8 mouse cellular contexts compared by ENCODE assay signal in genomic region chr11:114472501-114473260, GRCm38 (mm10).
DNase-seq lines count a peak whose midpoint lies in the region; ATAC-seq lines count a peak whose summit lies in the region.

No protein-coding gene starts in this region.

- WGBS in limb, embryonic 13.5 days, result 16% methylated on average over 22 of the region's 22 CpGs
- 22% methylated on average over 22 of the region's 22 CpGs for WGBS in stomach, embryonic 15.5 days

- H3K9ac ChIP-seq in limb, embryonic 13.5 days, result no peak overlapping the region
- no peak overlapping the region for H3K9ac ChIP-seq in stomach, embryonic 15.5 days

- H3K27me3 ChIP-seq in limb, embryonic 13.5 days, result peaks cover 22% of the 10 kb centered on the region
- H3K27me3 ChIP-seq in stomach, embryonic 15.5 days (replicated peaks), result no peaks in the 10 kb centered on the region; the same call in 1 of the 2 replicates

- H3K4me1 ChIP-seq in limb, embryonic 13.5 days, result peaks cover 36% of the 10 kb centered on the region
- peaks cover 17% of the 10 kb centered on the region; the same call in 1 of the 2 replicates for H3K4me1 ChIP-seq in stomach, embryonic 15.5 days

- H3K9me3 ChIP-seq in limb, embryonic 13.5 days, result no peaks in the 10 kb centered on the region
- no peaks in the 10 kb centered on the region for H3K9me3 ChIP-seq in stomach, embryonic 15.5 days

- DNase-seq in adrenal gland, postnatal 14 days, result peak; percentile 11
- DNase-seq in adrenal gland, postnatal 10 days, result no peak
- peak; percentile 29 for DNase-seq in right cerebral cortex, adult 18-20 months
- no peak for DNase-seq in right cerebral cortex, postnatal 25 days
- DNase-seq in gastrocnemius, postnatal 14 days, result no peak
- DNase-seq in urinary bladder, postnatal 36 days (ENCODE audit: low spot score in 2 of 2), result no peak

- no peak overlapping the region for H3K4me3 ChIP-seq in limb, embryonic 13.5 days
- H3K4me3 ChIP-seq in stomach, embryonic 15.5 days (replicated peaks), result no peak overlapping the region

- ATAC-seq in limb, embryonic 13.5 days (ENCODE audit: low FRiP score, low read depth), result no peak
- ATAC-seq in stomach, embryonic 15.5 days (ENCODE audit: insufficient read depth, low FRiP score, low read depth), result no peak

- peak overlapping the region; percentile 23; the same call in 1 of the 2 replicates for H3K4me2 ChIP-seq in limb, embryonic 13.5 days (replicated peaks)
- H3K4me2 ChIP-seq in stomach, embryonic 15.5 days, result peak overlapping the region; percentile 11; the same call in 1 of the 2 replicates

- no peaks in the 10 kb centered on the region for H3K36me3 ChIP-seq in limb, embryonic 13.5 days
- no peaks in the 10 kb centered on the region for H3K36me3 ChIP-seq in stomach, embryonic 15.5 days

- intact Hi-C loops in gastrocnemius, postnatal 14 days (cut with DNase I; ENCODE audit: low total_unique reads), result no loop called here

- no peak overlapping the region for H3K27ac ChIP-seq in limb, embryonic 13.5 days
- H3K27ac ChIP-seq in stomach, embryonic 15.5 days, result no peak overlapping the region

Comparison
In these comparisons a context has a peak if more than half of its experiments do, and no peak if none do; other contexts are left out.
1. DNase-seq: peak in adrenal gland, postnatal 14 days (single experiment) and right cerebral cortex, adult 18-20 months (single experiment); none in adrenal gland, postnatal 10 days (single experiment), right cerebral cortex, postnatal 25 days (single experiment), gastrocnemius, postnatal 14 days (single experiment) and urinary bladder, postnatal 36 days (0 of 2).